Mouse (Mus musculus): ENCODE data around the gene Nxph4. TPM values are rescaled to one million over a fixed set of nuclear protein-coding genes. Genes with fewer than 3 reads are reported as not detected.

Gene Nxph4
- total RNA-seq, 2 experiments from 2014 or later = 1.3 to 1.8 TPM

DNA sequence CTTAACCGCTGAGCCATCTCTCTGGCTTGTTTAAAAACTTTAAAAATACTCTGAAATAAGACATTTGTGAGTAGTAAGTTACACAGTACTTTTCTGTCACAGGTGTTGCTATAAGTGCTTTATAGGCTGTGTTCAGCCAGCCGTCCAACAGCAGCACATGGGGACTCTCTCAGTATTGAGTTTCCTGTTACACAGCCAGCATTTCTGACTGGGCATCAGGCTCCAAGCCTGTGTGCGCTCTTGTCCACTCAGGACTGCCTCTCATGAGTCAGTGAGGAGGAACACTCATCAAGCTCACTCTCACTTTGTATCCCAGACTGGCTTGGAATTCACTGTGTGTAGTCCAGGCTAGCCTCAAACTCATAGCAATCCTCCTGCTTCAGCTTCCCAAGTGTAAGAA lies 38.2 kb downstream of the Nxph4 start:
- DNase-seq = no peak
- intact Hi-C loops (cut with DNase I) = no loop called here

DNA sequence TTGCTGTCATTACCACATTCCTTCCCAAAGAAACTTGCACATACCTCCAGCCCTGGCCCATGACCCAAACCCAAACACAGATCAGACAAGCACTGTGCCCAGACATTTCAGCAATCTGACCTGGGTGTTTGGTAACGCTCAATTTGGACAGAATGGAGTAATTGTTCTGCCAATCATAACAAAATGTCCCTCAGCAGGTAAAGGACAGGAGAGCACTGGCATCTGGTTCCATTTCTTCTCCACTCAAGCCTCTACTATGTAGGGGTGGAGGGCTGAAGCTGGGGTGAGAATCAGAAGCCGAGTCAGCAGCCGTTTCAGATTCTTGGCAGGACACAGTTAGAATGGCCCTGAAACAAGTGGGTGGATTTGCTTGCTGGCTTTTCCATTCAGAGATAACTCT lies 42.2 kb downstream of the Nxph4 start:
- intact Hi-C loops (cut with DNase I) = no loop called here
- no peak for DNase-seq

DNA sequence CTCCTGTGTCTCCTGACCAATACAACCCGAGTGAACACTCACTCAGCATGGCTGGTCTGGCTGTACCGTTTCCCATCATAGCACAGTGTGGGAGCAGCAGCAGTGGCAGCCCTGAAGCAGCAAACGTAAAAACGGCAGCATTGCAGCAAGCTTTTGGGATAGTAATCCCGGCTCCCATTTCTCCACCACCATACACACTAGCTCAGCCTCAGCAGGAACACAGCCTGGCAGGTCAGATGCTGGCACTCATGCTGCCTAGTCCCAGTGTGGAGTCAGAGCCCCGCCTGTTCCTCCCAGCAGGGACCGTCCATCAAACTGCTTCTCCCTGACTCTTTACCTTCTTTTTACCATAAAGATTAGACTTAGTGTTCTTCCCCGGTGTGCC lies 43.2 kb downstream of the Nxph4 start:
- intact Hi-C loops (cut with DNase I) = no loop called here
- DNase-seq = no peak

DNA sequence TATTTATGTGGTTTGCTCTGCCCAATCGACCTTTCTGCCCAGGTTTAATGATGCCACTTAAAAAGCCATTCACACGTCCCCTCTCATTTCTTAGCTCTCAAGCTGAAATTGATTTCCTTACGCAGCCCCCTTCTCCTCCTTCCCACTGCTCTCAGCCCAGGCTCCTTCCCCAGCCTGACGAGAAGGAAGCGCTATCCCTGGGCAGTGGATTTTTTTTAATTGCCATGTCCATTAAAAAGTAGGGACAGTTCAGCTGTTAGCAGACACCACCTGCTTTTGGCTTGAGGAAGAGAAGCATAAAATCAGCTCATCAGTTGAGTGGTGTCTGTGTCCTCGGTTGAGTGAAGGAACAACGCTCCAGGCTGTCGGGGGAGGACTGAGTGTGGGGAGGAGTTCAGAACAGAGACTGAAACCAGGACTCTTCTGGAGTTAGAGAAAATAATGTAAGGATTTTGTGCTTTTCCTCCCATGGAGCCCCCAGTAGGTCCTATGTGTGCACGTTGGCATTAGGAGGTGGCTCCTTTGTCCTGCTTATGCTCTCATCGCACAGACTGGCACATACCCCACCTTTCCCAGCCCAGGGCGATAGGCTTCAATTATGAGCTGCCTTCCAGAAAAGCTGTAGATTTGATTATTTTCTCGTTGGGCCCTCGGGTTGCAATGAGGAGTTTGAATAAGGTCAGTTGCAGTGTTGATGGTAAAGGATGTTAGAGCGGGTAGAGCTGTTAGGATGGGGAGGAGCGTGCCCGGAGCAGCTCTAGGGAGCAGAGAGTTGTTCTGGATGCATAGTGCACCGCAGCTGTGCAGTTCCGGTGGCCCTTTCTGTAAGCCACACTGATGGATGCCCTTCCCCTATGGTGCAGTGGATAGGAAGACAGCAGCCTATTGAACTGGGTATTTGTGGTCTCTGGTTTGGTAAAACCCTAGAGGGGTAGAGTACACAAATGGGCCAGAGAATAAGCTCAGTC lies 43.9 kb downstream of the Nxph4 start:
- DNase-seq = no peak
- intact Hi-C loops (cut with DNase I) = no loop called here

DNA sequence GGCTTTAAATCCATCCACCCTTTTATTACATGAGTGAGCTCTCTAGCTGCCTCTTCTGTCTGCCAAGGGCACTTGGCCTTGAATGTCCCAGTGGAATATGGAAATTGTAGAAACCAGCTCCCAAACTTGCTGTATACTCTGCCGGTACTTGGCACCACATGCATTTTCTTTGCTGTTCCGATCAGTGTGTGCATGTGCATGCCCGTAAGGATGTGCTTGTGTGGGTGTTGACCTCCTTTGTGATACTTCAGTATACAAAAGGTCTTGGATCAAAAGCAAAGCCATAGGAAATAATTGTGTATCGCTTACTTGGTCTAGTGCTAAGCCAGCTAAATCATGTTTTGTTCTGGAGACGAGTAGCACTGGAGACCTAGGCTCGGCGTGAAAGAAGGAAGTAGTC lies 45.5 kb downstream of the Nxph4 start:
- intact Hi-C loops (cut with DNase I) = no loop called here
- DNase-seq = no peak

DNA sequence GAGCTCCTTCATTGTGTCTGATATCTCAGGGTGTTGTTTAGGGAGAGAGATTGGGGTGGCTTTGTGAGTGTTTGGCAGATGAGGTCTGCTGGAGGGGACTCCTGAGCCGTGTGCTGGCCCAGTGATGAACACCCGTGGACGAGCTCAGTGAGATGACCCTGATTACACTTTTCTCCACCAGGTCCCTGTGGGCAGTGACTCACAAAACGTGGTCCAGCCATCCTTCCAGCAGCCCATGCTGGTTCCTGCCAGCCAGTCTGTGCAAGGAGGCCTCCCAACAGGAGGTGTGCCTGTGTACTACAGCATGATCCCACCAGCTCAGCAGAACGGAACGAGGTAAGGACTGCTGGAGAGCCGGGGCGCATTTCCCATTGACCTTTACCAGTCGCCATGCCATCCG lies 49.1 kb downstream of the Nxph4 start:
- DNase-seq = no peak
- intact Hi-C loops (cut with DNase I) = no loop called here

GRCm38 (mm10) chr10:127480833-127481813 lies 53.2 kb downstream of the Nxph4 start:
- peak; percentile 63 to 65 for DNase-seq

DNA sequence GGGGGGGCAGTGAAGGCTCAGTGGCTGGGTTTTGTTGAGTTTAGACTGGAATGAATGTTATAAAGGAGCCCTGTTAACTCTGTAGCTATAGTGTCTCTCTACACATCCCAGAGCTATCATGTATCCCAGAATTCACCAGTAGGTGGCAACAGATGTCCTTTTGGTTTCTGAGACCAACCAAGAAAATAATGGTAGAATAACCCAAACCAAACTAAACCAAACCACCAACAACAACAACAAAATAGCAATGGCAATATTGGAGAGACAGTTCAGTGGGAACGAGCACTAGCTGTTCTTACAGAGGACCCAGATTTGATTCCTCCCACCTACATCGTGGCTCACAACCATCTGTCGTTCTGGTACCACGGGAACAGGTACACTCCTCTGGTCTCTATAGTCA lies 55.2 kb downstream of the Nxph4 start:
- intact Hi-C loops (cut with DNase I) = no loop called here
- DNase-seq = peak; percentile 37 to 45

More at GRCm38 (mm10) chr10:127480833-127481813, 53.2 kb downstream of the Nxph4 start:
- intact Hi-C loops (cut with DNase I) = no loop called here

DNA sequence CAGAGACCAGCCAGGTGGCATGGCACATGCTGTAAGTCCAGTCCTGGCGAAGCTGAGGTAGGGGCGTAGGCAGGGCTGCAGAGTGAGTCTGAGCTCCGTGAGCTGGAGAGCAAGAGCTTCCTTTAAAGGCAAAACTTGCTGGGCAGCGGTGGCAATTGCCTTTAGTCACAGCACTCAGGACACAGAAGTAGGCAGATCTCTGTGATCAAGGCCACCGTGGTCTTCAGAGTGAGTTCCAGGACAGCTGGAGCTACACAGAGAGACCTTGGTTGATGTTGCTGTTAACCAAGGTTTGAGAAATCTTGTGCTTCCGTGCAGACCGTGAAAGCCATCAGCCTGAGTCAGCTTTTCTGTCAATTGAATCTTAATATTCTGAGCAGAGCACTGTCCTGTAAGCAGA lies 57.1 kb downstream of the Nxph4 start:
- no peak for DNase-seq
- intact Hi-C loops (cut with DNase I) = no loop called here

DNA sequence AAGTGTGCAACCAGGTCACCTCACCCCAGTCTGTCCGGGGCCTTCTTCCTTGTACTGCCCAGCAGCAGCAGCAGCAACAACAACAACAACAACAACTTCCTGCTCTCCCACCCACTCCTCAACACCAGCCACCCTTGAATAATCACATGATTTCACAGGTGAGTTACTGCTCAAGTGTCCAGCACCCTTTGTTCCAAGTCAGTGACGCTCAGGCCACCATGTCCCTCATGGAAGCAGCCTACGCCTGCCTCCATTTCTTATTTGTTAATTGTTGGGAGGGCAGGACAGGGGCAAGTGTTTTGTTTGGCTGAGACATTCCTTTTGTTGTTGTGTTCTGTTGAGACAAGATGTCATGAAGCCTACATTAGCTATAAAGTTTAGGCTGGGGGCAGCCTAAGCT lies 57.8 kb downstream of the Nxph4 start:
- no peak for DNase-seq
- intact Hi-C loops (cut with DNase I) = no loop called here

Other genes starting within 250 kb of the Nxph4 start
- gene Mbd6, start 245.5 kb downstream of the Nxph4 start, total RNA-seq (2021) = 10 to 100 TPM; 34.2 to 35.5 TPM
- 10 to 100 TPM; 42.0 to 43.9 TPM for gene Mars, start 222.8 kb downstream of the Nxph4 start, total RNA-seq (2021)
- gene Arhgap9, start 212.6 kb downstream of the Nxph4 start, total RNA-seq (2021) = 1 to 10 TPM; 3.3 to 4.1 TPM
- 1 to 10 TPM; 2.1 to 2.5 TPM for gene Gli1, start 192.6 kb downstream of the Nxph4 start, total RNA-seq (2021)
- gene Inhbe, start 180.1 kb downstream of the Nxph4 start, total RNA-seq (2021) = not detected
- gene Inhbc, start 164.1 kb downstream of the Nxph4 start, total RNA-seq (2021) = not detected
- 100 to 1,000 TPM; 112 to 120 TPM for gene R3hdm2, start 154.2 kb downstream of the Nxph4 start, total RNA-seq (2021)
- gene Stac3, start 32.9 kb downstream of the Nxph4 start, total RNA-seq (2021) = 1 to 10 TPM; 1.1 to 1.7 TPM
- 10 to 100 TPM; 44.5 to 54.0 TPM for gene Ndufa4l2, start 19.6 kb downstream of the Nxph4 start, total RNA-seq (2021)
- 10 to 100 TPM; 41.3 to 41.7 TPM for gene Shmt2, start 12.1 kb downstream of the Nxph4 start, total RNA-seq (2021)
- gene Lrp1, start 86.6 kb upstream of the Nxph4 start, total RNA-seq (2021) = 10 to 100 TPM; 95.8 to 96.3 TPM
- gene Stat6, start 108.4 kb upstream of the Nxph4 start, total RNA-seq (2021) = 10 to 100 TPM; 45.9 to 46.8 TPM
- 1 to 10 TPM; 5.0 to 7.0 TPM for gene Nemp1, start 132.3 kb upstream of the Nxph4 start, total RNA-seq (2021)
- gene Nab2, start 134.0 kb upstream of the Nxph4 start, total RNA-seq (2021) = 10 to 100 TPM in 1 of 2 experiments, 1 to 10 TPM in 1; 8.5 to 11.7 TPM
- gene Myo1a, start 170.6 kb upstream of the Nxph4 start, total RNA-seq (2021) = not detected
- not detected for gene Tac2, start 189.9 kb upstream of the Nxph4 start, total RNA-seq (2021)
- 1 to 10 TPM; 8.1 to 9.6 TPM for gene Zbtb39, start 205.0 kb upstream of the Nxph4 start, total RNA-seq (2021)
- 1 to 10 TPM; 4.6 to 4.7 TPM for gene Gpr182, start 217.2 kb upstream of the Nxph4 start, total RNA-seq (2021)
- under 1 TPM; 0.10 to 0.12 TPM for gene Rdh1, start 225.2 kb upstream of the Nxph4 start, total RNA-seq (2021)
- gene Rdh16f1, start 225.2 kb upstream of the Nxph4 start, total RNA-seq (2021) = under 1 TPM in 1 of 2 experiments, not detected in 1; 0.17 TPM
- gene Rdh9, start 241.8 kb upstream of the Nxph4 start, total RNA-seq (2021) = under 1 TPM in 1 of 2 experiments, not detected in 1; 0.74 TPM

All from heart, postnatal 10 days (tissue).